Mouse (Mus musculus) ES-E14 (cell line): Measurements from ENCODE around the gene Gcn1l1.

Source experiments
- CHD2 ChIP-seq: IDR thresholded peaks from 2 replicates; pipeline ENCODE4 v1.6.1; 2014; ENCODE audit warnings: mild to moderate bottlenecking, low read depth, low read length, inconsistent platforms
- MAFK ChIP-seq: IDR thresholded peaks from 2 replicates; pipeline ENCODE4 v1.6.1; 2014; ENCODE audit warnings: mild to moderate bottlenecking, low read depth, low read length, inconsistent platforms; ENCODE audit not compliant: insufficient read depth

DNA sequence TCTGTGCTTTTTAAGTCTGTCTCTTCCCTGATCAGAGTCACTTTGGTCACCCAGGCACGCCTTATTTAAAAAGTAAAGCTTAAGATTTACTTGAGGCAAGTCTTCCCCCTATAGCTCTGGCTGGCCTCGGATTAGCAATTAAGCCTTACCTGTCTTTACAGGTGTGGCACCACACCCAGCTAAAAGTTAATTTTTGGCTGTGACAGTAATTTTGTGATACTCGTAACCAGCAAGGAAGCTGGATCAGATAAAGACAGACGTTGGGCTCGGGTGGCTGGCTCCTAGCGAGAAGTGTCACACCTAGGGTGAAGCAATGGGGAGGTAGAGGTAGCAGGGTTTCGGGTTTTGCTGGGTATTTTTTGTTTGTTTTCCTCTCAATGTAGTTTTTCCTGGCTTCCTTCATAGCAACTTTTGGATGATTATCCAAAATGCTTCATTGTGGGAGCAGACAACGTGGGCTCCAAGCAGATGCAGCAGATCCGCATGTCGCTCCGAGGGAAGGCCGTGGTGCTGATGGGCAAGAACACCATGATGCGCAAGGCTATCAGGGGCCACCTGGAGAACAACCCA, 4.6 kb upstream of the Gcn1l1 start:
- TF ChIP-seq MAFK: no peak
- no peak for TF ChIP-seq CHD2
